Mouse (Mus musculus) intestine, postnatal 0 days (tissue): Measurements from ENCODE around the gene Trir. TPM values are rescaled to one million over a fixed set of nuclear protein-coding genes. Genes with fewer than 3 reads are reported as not detected.

Source experiments
- ATAC-seq: fragments of 200-750 bp; cut with Nextera tagmentation; 2 replicates; pipeline ENCODE4 v1.8.0; 2017; ENCODE audit warnings: mild to moderate bottlenecking, moderate TSS enrichment, moderate library complexity
- H3K27ac ChIP-seq: fragments of 300-500 bp; sonication (generic); 2 replicates; pipeline ENCODE4 v1.5.1; 2014; ENCODE audit warnings: mild to moderate bottlenecking, low read depth, low read length, moderate library complexity
- H3K27me3 ChIP-seq: fragments of 300-500 bp; sonication (generic); replicated peaks from 2 replicates; pipeline ENCODE4 v1.6.1; 2014; ENCODE audit warnings: low read length, mixed read lengths; ENCODE audit not compliant: control insufficient read depth, insufficient read depth
- H3K36me3 ChIP-seq: fragments of 300-500 bp; sonication (generic); 2 replicates; pipeline ENCODE4 v1.6.1; 2014; ENCODE audit warnings: mild to moderate bottlenecking, moderate library complexity; ENCODE audit not compliant: control insufficient read depth, insufficient read depth
- H3K4me1 ChIP-seq: fragments of 300-500 bp; sonication (generic); replicated peaks from 2 replicates; pipeline ENCODE4 v1.6.1; 2014; ENCODE audit warnings: antibody characterized with exemption, low read length, mixed read lengths; ENCODE audit not compliant: control insufficient read depth, insufficient read depth
- H3K4me2 ChIP-seq: fragments of 300-500 bp; sonication (generic); replicated peaks from 2 replicates; pipeline ENCODE4 v1.6.1; 2014; ENCODE audit warnings: low read depth, mild to moderate bottlenecking, moderate library complexity
- H3K4me3 ChIP-seq: fragments of 300-500 bp; sonication (generic); 2 replicates; pipeline ENCODE4 v1.5.1; 2014; ENCODE audit warnings: low read depth, low read length
- H3K9ac ChIP-seq: fragments of 300-500 bp; sonication (generic); 2 replicates; pipeline ENCODE4 v1.6.1; 2014; ENCODE audit warnings: mild to moderate bottlenecking, low read depth, low read length
- H3K9me3 ChIP-seq: fragments of 300-500 bp; sonication (generic); 2 replicates; pipeline ENCODE4 v1.6.1; 2016; ENCODE audit warnings: mixed run types; ENCODE audit not compliant: control insufficient read depth
- CTCF ChIP-seq: sonication (generic); IDR thresholded peaks from 2 replicates; pipeline ENCODE4 v1.5.1; 2016; ENCODE audit warnings: low read depth, mild to moderate bottlenecking, control low read depth, antibody characterized with exemption, moderate library complexity
- WGBS: fragments of 180-500 bp; shearing (Covaris S2); extraction: QIAGEN DNeasy Blood & Tissue Kit; methylation state at CpG from one replicate; pipeline ENCODE4 v1.1.7; 2014; 5-methylcytosine and 5-hydroxymethylcytosine counted together
- polyA plus RNA-seq: library from polyadenylated mRNA; unstranded; fragments of >200 nt; fragmentation: Nextera tagmentation; extraction: Ambion mirVana; gene quantifications from 2 replicates; pipeline ENCODE4 v1.2.1, GENCODE M21; 2015

Gene Trir
- polyA plus RNA-seq, 1 experiment from 2014 or later, result 121 TPM

DNA sequence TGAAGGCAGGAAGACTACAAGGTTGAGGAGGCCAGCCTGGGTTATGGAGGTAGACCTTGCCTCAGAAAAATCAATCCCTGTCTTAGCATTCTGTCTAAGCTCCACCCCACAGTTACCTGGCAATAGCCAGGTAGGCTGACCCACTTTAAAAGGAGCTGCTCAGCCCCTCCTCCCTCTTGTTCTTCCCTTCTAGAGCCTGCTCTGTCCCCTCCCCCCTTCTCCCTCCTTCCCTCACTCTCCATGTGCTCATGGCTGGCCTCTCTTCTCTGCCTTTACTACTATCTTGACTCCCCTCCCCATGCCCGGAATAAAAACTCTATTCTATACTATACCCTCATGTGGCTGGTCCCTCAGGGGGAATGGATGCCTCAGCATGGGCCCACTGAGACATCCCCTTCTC lies 7.2 kb downstream of the Trir start:
- ATAC-seq, result no peak
- no peak overlapping the region for H3K4me3 ChIP-seq
- peaks cover 5% of the 10 kb centered on the region; the same call in 1 of the 2 replicates for H3K4me1 ChIP-seq
- H3K9ac ChIP-seq, result no peak overlapping the region
- H3K27me3 ChIP-seq, result no peaks in the 10 kb centered on the region
- peaks cover 21% of the 10 kb centered on the region for H3K36me3 ChIP-seq
- no peak overlapping the region for H3K4me2 ChIP-seq
- H3K27ac ChIP-seq, result no peak overlapping the region
- WGBS, result 48% methylated on average over 1 of the region's 1 CpGs
- H3K9me3 ChIP-seq, result no peaks in the 10 kb centered on the region
- TF ChIP-seq CTCF, result no peak

DNA sequence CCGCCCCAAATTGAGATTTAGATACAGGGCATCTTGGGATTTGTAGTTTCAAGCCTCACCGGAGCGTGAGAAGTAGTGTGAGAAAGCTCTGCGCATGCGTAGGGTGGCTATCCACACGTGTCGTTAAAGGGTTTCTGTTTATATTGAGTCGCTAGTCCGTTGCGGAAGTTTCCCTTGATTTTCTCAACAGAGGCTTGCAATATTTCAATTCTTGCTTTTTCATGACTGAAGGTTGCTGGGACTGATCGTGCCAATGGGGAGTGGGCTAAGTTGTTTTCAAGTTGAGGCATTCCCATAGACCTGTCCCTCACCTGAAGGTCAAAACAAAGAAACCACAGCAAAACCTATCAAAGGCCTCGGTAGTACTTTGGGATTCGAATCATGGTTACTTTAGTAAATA lies 8.1 kb downstream of the Trir start:
- H3K9me3 ChIP-seq, result no peaks in the 10 kb centered on the region
- peaks cover 5% of the 10 kb centered on the region; the same call in 1 of the 2 replicates for H3K4me1 ChIP-seq
- no peak for ATAC-seq
- peaks cover 19% of the 10 kb centered on the region for H3K36me3 ChIP-seq
- H3K27me3 ChIP-seq, result no peaks in the 10 kb centered on the region
- no peak for TF ChIP-seq CTCF
- H3K4me3 ChIP-seq, result peak overlapping the region; percentile 88
- H3K4me2 ChIP-seq, result peak overlapping the region; percentile 94
- under 1% methylated on average over 13 of the region's 13 CpGs for WGBS
- H3K9ac ChIP-seq, result 0 out of 2 replicates have a peak overlapping the region, but pooled peaks have one; percentile 32
- H3K27ac ChIP-seq, result peak overlapping the region; percentile 17; the same call in 1 of the 2 replicates

DNA sequence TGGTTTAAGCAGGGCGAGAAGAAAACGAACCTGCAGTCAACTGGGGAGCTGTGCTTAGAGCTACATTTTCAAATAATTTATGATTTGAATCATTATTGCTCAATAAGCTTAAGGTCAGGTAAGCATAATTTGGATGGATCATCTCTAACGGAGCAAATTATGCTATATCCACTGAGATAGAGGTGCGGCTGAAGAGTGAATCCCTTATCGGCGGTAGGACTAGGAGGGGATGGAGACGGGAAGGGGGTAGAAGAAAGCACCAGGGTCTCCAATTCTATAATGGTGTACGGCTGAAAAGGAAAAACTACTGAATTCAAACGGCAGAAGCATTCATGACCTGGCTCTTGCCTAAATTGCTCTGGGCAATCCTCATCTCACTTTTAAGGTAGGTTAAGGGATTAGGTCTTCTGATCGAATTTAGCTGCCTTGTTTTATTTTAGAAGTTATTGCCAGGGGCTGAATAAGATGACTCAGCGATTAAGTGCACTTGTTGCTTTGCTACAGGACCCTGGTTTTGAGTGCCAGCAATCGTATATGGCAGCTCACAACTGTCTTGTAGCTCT lies 8.6 kb downstream of the Trir start:
- no peaks in the 10 kb centered on the region for H3K9me3 ChIP-seq
- H3K27me3 ChIP-seq, result no peaks in the 10 kb centered on the region
- peak overlapping the region; percentile 88 for H3K4me3 ChIP-seq
- H3K27ac ChIP-seq, result peak overlapping the region; percentile 96
- H3K36me3 ChIP-seq, result peaks cover 14% of the 10 kb centered on the region
- TF ChIP-seq CTCF, result no peak
- ATAC-seq, result no peak
- peak overlapping the region; percentile 94 for H3K4me2 ChIP-seq
- WGBS, result 2% methylated on average over 12 of the region's 12 CpGs
- peak overlapping the region; percentile 89 for H3K9ac ChIP-seq
- peaks cover 5% of the 10 kb centered on the region; the same call in 1 of the 2 replicates for H3K4me1 ChIP-seq

DNA sequence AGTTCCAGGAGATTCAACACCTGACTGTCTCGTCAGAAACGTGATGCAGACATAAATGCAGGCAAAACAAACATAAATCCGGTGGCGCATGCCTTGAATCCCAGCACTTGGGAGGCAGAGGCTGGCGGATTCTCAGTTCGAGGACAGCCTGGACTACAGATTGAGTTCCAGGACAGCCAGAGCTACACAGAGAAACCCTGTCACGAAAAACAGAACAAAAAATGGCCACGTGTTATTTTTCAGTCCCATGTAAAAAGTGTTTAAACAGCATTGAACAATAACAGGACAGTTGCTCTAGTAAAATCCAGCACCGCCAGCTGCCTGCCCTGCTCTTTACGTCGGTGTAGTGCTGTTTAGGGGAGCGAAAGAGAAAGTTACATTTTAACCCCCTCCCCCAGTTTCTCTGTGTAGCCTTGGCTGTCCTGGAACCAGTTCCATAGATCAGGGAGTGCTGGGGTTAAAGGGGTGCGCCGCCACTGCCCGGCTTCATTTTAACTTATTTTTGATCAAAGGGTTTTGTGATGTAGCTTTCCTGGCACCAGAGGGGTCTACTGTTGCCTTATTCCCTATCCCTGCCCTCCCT lies 9.2 kb downstream of the Trir start:
- under 1% methylated on average over 15 of the region's 15 CpGs for WGBS
- Histone ChIP-seq H3K4me1 (peaks cover 5% of the 10 kb centered on the region; the same call in 1 of the 2 replicates), H3K9me3 (no peaks in the 10 kb centered on the region), H3K36me3 (peaks cover 14% of the 10 kb centered on the region), H3K27me3 (no peaks in the 10 kb centered on the region), H3K4me3 (peak overlapping the region; percentile 88), H3K27ac (peak overlapping the region; percentile 96), H3K4me2 (peak overlapping the region; percentile 94), H3K9ac (peak overlapping the region; percentile 89)
- no peak for TF ChIP-seq CTCF
- 0 out of 2 replicates have a peak, but pooled peaks have one; percentile 3 for ATAC-seq

DNA sequence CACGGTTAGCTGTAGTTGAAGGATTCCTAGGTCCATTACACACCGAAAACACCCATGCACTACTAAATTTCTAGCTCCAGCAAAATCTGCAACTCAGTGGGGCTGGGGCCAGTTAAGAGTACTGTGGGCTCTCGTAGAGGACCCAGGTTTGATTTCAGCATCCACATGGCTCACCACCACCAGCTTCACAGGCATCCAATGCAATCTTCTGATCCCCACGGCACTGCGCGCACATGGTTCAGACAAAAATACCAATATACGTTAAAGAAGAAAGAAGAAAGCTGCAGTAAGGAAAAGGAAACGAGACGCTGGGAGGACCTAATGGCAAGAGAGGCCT lies 9.7 kb downstream of the Trir start:
- Histone ChIP-seq H3K27me3 (no peaks in the 10 kb centered on the region), H3K27ac (peak overlapping the region; percentile 96), H3K9ac (peak overlapping the region; percentile 89), H3K4me1 (peaks cover 5% of the 10 kb centered on the region; the same call in 1 of the 2 replicates), H3K4me3 (peak overlapping the region; percentile 88), H3K36me3 (peaks cover 19% of the 10 kb centered on the region), H3K4me2 (peak overlapping the region; percentile 94), H3K9me3 (no peaks in the 10 kb centered on the region)
- peak; percentile 3; the same call in 1 of the 2 replicates for ATAC-seq
- no peak for TF ChIP-seq CTCF
- 0% methylated on average over 9 of the region's 9 CpGs for WGBS

DNA sequence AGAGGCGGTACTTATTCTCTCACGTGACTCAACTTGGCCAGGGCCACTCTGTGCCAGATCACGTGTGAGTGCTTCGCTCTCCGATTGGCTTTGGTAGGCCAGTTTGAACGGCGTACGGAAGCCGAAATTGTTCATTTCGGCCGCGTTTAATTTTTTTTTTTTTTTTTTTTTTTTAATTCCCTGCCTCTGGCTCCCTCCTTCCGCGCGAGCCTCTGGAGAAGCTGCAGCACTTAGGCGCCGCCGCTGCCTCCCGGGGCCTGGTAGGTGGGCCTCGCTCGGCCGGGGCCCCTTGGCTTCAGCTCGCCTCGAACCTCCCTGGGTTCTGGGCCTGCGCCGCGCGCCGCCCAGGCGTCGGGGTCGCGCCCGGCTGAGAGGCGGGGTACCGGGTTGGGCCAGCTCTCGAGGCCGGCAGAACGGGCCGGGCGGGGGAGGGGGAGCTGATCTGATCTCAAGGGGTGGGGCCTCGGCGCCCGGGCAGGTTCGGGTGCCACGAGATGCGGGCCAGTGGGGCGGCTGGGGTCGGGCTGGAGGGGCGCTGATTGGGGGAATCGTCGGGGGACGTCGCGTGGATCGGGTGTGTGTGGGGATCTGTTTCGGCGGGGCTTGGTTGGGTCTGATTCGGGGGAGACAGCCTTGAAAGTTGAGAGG lies 10.2 kb downstream of the Trir start, which contains the start of gene Tnpo2:
Tnpo2 (plus strand) TSS at position 198 of the 648 bp plus-strand sequence.
- ATAC-seq, result peak; percentile 89
- peaks cover 5% of the 10 kb centered on the region; the same call in 1 of the 2 replicates for H3K4me1 ChIP-seq
- TF ChIP-seq CTCF, result no peak

More for the DNA sequence above, 10.2 kb downstream of the Trir start, which contains the start of gene Tnpo2:
- H3K36me3 ChIP-seq, result peaks cover 21% of the 10 kb centered on the region
- no peaks in the 10 kb centered on the region for H3K9me3 ChIP-seq
- peak within 1 kb of the TSS; percentile 88 for H3K4me3 ChIP-seq
- H3K27me3 ChIP-seq, result no peaks in the 10 kb centered on the region
- WGBS, result under 1% methylated on average over 55 of the region's 59 CpGs
- peak within 1 kb of the TSS; percentile 94 for H3K4me2 ChIP-seq
- peak within 1 kb of the TSS; percentile 89 for H3K9ac ChIP-seq
- peak within 1 kb of the TSS; percentile 96 for H3K27ac ChIP-seq
